Mouse (Mus musculus): Measurements from ENCODE around the gene Zfp82.

- no peak for TF ChIP-seq CTCF (IDR thresholded peaks at IDR 0.05 in 2 of 3, conservative IDR thresholded peaks at IDR 0.05 in 1 of 3; ENCODE audit: control insufficient read depth in 1 of 3, insufficient read depth in 1 of 3, low read depth in 2 of 3, low read length in 3 of 3, poor library complexity in 1 of 3, severe bottlenecking in 1 of 3)
- no peak for TF ChIP-seq ZNF384 (IDR thresholded peaks at IDR 0.05; ENCODE audit: low read depth, low read length)
- no peak for TF ChIP-seq KAT2A (conservative IDR thresholded peaks at IDR 0.05; ENCODE audit: low read depth, low read length)
- no peak for TF ChIP-seq POLR2A (IDR thresholded peaks at IDR 0.05; ENCODE audit: control insufficient read depth in 1 of 2, insufficient read depth in 1 of 2, low read depth in 1 of 2, low read length in 2 of 2, poor library complexity in 1 of 2)
- no peak for TF ChIP-seq ETS1 (IDR thresholded peaks at IDR 0.05; ENCODE audit: low read depth, low read length)
- no peak for TF ChIP-seq MAZ (IDR thresholded peaks at IDR 0.05; ENCODE audit: low read depth, low read length)
- TF ChIP-seq TAL1 (IDR thresholded peaks at IDR 0.05; ENCODE audit: low read length): no peak
- no peak for TF ChIP-seq NRF1 (IDR thresholded peaks at IDR 0.05; ENCODE audit: insufficient read depth, low read depth, low read length, poor library complexity, severe bottlenecking)
- TF ChIP-seq TBP (IDR thresholded peaks at IDR 0.05; ENCODE audit: low read depth, low read length): no peak
These were observed 49.4 kb downstream of the Zfp82 start for GRCm38 (mm10) chr7:30023324-30023723.
